Mouse (Mus musculus) right cerebral cortex, adult 18-20 months (tissue): Measurements from ENCODE around the gene Kcnq5.

Source experiments
- DNase-seq: peaks from one replicate; pipeline ENCODE4 v3.0.0; 2022; ENCODE audit warnings: mixed read lengths

The Kcnq5 gene

GRCm38 (mm10) chr1:21961251-21962082 lies at the start of gene Kcnq5:
Gene Kcnq5 (minus strand): TSS chr1:21961942.
- DNase-seq = peak; percentile 73

DNA sequence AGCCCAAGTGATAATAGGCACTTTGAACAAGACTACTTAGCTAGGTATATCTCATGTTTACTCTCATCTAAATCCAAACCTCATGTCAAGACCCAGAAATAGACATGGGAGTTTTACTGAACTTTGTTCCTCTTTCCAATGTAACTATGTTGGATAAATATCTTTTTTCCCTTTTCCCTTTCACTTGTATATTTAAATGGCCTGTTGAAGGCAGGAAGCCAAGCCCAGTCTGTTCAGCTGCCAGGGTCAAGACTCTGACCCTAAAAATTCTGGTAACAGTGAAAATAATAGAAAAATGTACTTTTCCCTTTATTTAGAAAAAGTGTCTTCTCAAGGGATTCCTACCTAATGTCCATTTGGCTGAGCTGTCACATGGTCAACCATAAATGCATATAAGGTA lies 18.0 kb upstream of the Kcnq5 start:
- no peak for DNase-seq

DNA sequence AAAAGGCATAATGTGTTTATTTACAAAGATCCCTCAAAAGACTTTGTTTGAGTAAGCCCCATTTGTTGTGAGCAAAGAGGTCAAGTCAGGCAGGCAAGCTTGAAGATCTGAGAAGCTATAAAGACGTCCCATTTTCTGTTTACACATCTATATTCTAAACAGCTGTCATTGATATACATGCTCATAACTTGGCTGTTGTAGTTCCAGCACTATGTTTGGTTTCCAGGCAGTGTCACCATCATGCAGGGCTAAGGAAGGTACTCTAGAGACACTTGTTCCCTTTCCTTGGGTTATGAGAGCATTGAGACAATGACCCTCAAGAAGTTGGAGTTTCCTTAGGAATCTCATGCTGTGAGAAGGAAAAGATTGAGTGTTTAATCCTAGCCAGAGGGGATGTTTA lies 17.6 kb upstream of the Kcnq5 start:
- DNase-seq = no peak

DNA sequence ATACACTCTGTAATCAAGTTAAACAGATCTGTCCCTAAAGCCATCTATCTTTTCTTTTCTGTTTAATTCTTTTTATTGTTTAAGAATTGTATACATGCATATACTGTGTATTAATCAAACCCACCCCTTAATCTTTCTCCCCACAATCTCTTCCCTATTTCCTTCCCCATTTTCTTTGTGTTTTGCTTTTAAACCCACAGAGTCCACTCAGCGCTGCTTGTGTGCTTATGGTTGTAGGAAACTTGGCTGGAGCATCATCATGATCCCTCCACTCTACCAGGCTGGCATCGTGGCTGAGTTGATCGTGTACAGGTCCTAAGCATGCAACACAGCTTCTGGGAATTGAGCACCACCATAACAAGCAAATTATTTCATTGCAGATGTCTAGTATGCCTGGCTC lies 12.3 kb upstream of the Kcnq5 start:
- no peak for DNase-seq

DNA sequence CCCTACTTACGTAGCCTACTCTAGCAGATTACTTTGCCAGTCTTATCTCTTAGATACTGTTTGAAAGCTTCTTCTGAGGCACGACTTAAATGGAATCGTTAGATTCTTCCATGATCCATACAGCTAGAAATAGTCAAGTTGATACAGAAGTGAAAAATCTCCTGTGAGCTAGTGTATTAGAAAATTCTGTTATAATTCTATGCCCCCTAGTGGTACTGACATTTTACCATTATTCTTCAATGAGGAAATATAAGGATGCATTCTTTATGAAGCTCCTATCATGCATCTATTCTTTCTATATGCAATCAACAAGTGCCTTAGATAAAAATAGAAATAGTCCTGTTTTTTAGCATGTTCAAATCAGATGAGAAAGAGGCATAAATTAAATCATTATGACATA lies 5.4 kb upstream of the Kcnq5 start:
- DNase-seq = no peak

GRCm38 (mm10) chr1:21962896-21963864 lies 1.4 kb upstream of the Kcnq5 start:
- DNase-seq = peak; percentile 60

DNA sequence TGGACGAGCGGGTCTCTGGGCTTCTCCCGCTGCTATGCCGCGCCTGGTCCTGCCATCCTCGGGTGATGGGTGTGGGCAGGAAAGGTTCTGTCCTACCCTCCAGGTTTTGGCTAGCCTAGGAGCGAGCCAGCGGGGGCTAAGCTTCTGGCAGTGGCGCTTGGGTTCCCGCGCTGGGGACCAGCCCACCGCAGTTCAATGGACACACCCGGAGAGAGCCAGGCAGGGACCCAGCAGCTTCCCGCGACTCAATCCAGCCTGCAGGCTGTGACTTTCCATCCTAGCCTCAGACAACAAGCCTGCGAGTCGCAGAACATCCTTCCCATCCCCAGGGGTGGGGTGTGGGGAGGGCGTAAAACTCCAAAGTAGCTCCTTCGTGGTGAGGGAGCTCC lies 335 bp upstream of the Kcnq5 start:
- peak; percentile 49 for DNase-seq

- DNase-seq = no peak
These were observed 1.1 kb downstream of the Kcnq5 start for GRCm38 (mm10) chr1:21960421-21961250.

DNA sequence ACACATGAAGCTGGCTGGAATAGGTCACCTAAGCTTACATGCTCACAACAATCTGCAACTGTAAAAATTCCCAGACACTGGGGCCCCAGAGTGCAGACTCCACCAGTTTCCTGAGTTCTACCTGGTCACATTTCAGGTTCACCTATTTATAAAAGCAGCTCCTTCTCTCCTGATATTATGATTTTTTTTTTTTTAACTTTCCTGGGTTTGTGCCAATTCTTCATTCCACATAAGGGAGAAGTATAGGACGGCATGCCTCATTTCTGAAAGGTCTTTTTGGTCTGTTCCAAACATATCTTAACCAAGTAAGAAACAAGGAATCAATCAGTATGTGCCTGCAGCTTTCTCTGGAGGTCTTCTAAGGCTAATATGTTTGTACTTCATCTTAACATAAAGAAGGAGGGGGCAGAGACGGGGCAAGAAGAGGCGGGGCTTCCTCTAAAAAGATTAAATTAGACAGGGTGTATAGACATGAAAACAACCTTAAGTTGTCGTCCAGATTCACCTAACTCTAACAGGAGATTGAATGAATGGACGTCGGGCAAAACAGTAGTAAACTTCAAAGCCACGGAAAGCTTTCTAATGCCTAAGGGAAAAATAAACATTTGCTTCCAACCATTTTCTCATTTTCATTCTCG lies 2.0 kb downstream of the Kcnq5 start:
- DNase-seq = no peak

DNA sequence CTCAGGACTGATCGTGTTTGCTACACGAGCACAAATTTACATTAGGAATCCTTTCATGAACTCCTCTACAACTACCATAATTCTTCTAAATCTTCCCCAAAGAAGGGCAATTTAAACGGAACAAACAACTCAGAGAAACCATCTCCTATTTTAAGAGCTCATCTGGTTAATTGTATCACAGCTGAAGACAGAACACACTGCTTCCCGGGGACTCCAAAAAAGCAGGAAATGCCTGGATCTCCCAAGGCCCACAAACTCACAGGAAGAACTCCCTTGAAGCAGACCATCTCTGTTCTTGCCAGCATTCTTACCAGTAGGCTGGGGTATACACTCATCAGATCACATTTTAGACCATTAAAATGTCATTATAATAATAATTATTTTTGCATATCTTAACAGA lies 3.7 kb downstream of the Kcnq5 start:
- no peak for DNase-seq

GRCm38 (mm10) chr1:21940831-21941230 lies 20.9 kb downstream of the Kcnq5 start:
- DNase-seq = no peak

GRCm38 (mm10) chr1:21927182-21927581 lies 34.6 kb downstream of the Kcnq5 start:
- no peak for DNase-seq

- no peak for DNase-seq
These were observed 38.5 kb downstream of the Kcnq5 start for GRCm38 (mm10) chr1:21923293-21923642.

DNA sequence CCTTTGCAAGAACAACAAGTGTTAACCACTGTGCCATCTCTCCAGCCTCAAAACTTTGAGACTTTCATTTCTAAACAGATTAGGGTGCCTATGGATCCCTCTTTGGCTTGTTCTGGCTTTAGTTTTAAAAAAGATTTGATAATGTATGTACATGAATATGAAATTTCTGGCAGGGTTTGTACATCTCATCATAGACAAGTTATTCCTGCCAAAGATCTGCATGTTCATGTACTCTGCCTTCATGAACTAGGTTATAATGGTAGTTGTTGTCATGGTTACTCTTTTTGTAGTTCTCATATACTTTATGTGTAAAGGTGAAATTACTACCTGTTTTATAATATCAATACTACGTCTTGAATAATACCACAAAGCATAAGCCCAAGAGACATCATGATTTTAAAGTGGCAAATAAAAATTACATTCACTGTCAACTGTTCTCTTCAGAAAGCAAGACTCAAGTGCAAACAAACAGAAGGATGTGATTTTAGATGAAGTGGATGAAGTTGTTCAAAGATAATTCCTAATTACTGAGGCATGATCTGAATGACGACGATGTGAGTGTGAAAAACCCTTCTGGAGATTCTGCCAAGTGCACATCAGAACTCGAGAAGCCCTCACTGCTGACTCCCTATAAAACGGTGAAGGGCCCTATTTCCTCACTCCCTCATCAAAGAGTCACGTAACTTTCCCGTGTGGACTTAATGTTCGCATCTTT lies 39.0 kb downstream of the Kcnq5 start:
- DNase-seq = no peak

- DNase-seq = no peak
These were observed 42.5 kb downstream of the Kcnq5 start for GRCm38 (mm10) chr1:21919276-21919675.

DNA sequence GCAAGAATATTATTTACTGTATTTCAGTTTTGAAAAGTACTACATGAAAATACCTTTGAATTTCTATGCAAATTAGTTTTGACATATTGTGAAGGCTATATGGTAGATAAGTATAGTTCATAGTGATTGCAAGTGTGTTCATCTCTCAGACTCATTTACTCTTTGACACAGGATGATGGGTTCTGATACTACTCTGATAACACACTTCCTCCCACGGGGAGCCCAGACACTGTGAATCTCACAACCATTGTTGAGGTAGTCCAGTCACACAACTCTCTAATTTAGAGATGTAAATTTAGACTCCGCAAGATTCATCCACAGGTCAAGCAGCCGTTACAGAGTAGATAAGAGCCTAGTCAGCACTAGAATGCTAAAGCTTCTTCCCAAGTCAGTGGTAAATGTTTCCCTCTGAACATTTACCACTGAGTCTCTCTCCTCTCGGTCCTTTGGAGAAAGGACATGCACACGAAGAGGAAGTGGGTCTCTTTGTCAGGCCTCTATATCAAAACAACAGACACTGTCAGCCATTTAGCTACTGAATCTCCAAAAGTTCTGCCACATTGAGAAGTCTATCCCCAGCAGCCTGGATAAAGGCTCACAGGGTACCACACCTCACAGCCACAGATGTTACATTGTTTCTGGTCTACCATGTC lies 65.5 kb downstream of the Kcnq5 start:
- no peak for DNase-seq

DNA sequence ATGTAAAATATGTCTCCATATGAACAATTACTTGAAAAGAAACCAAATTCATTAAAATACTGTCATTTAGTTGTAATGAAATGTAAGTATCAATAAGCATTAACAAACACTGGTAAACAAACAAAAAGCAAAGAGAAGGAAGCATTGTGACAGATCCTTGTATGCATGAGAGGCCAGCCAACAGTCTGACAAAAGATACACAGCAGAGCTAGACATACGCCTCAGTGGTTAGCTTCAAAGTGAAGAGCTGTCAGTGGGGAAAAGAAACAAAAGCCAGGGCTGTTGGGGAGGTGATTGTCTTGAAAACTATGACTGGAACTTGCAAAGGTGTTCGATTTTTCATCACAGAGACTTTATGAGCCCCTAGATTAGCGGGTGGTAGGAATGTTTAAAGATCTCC lies 78.0 kb downstream of the Kcnq5 start:
- no peak for DNase-seq

GRCm38 (mm10) chr1:21870889-21871288 lies 90.9 kb downstream of the Kcnq5 start:
- DNase-seq = no peak

DNA sequence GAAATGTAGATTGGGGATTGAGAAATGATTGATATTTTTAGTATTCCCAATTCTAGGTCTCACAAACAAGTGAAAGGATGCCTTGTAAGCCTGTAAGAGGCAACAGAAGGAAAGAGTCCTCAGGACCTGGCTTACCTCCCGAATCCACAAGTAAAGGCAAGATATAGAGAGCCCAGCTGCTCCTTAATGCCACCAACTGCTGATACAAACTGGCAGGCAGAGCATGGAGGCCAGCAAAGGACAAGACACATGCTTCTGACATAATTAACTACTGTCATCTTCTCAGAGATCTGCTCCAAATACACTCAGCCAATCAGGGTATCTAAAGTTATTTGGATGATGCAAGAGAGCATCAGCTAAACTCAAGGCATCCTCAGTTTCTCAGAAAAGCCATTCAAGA lies 93.3 kb downstream of the Kcnq5 start:
- no peak for DNase-seq

GRCm38 (mm10) chr1:21856399-21856798 lies 105.3 kb downstream of the Kcnq5 start:
- DNase-seq = no peak

DNA sequence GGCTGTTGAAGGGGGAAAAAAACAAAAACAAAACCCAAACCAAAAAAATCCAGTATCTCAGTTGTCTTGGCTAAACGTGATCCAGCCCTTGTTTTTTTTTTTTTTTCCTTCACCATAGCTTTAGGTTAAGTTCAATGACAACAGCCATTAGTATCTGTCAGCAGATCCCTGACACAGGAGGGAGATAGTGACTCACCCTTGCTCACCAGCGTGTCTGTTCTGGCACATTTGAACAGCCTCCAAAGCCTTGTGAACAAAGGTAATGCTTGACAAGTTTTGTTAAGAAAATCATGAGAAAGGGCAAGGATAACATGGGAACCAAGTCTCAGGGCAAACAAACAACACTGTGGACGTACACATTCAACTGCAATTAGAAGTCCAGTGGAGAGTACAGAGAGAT lies 123.2 kb downstream of the Kcnq5 start:
- no peak for DNase-seq
